10 mouse cellular contexts compared by ENCODE assay signal in the genomic region with DNA sequence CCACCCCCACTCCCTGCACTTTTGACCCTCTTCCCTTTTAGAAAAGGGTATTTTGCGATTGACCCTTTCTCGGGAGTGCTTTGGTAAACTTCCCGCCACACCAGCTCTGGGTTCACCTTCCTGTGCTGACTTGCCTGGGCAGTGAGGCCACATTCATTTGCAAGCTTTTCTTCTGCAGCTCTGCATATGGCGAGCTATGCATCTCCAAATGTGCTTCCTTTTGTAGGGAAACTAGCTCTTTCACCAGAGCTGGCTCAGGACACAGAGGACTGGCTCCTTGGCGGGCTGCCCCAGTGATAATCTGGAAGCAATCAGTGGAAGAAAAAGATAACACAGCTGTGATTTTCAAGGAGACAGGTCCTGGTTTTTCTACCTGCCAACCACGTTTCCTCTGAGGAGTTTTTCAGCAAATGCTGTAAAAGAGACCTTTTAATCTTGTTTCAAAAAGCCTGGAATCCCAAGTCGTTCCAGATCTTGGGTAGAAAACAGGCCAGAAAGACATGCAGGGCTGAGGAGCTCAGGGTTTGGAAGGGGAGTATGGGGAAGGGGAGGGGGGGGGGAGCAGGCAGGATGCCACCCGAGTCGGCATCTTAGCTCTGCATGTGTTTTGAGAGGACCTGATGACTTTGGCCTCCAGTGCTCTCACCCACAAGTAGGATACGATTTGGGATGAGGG.
DNase-seq lines count a peak whose midpoint lies in the region; ATAC-seq lines count a peak whose summit lies in the region.
"Had no signal": no experiment of that assay in that cellular context is flagged by ENCODE, and none has a peak within 500 bp of the region (broad histone marks: within the 10 kb centered on the region; RNA-seq: fewer than 3 reads in every experiment).

No protein-coding gene starts in this region.

- no peak overlapping the region for H3K9ac ChIP-seq in neural tube, embryonic 15.5 days (replicated peaks)
- H3K9ac ChIP-seq in neural tube, embryonic 12.5 days = no peak overlapping the region
- H3K9ac ChIP-seq: heart, embryonic 12.5 days had no signal

- H3K27me3 ChIP-seq in neural tube, embryonic 15.5 days (replicated peaks) = no peaks in the 10 kb centered on the region
- no peaks in the 10 kb centered on the region for H3K27me3 ChIP-seq in neural tube, embryonic 12.5 days (replicated peaks)
- H3K27me3 ChIP-seq: CH12.LX had no signal

- no peak overlapping the region for H3K27ac ChIP-seq in neural tube, embryonic 15.5 days (replicated peaks)
- H3K27ac ChIP-seq in neural tube, embryonic 12.5 days = no peak overlapping the region

- no peaks in the 10 kb centered on the region for H3K9me3 ChIP-seq in neural tube, embryonic 15.5 days (replicated peaks)
- H3K9me3 ChIP-seq in neural tube, embryonic 12.5 days = no peaks in the 10 kb centered on the region
- H3K9me3 ChIP-seq: heart, embryonic 12.5 days had no signal

- no peak overlapping the region for H3K4me2 ChIP-seq in neural tube, embryonic 15.5 days
- H3K4me2 ChIP-seq in neural tube, embryonic 12.5 days (replicated peaks) = peak overlapping the region; percentile 16; the same call in 1 of the 2 replicates
- H3K4me2 ChIP-seq: heart, embryonic 12.5 days had no signal

- no peak for DNase-seq in frontal cortex, postnatal 36 days (ENCODE audit: low spot score in 2 of 2)
- DNase-seq in neural tube, embryonic 10.5 days (ENCODE audit: extremely low spot score, low spot score) = peak; percentile 49
- DNase-seq in embryo, embryonic 9.5 days (ENCODE audit: extremely low spot score) = peak; percentile 59
- DNase-seq in spleen, adult 12 weeks (ENCODE audit: low spot score) = no peak

- no peak overlapping the region for H3K4me3 ChIP-seq in neural tube, embryonic 15.5 days (replicated peaks)
- H3K4me3 ChIP-seq in neural tube, embryonic 12.5 days = no peak overlapping the region
- H3K4me3 ChIP-seq: heart, embryonic 12.5 days had no signal

- no peaks in the 10 kb centered on the region for H3K36me3 ChIP-seq in neural tube, embryonic 15.5 days
- no peaks in the 10 kb centered on the region for H3K36me3 ChIP-seq in neural tube, embryonic 12.5 days
- H3K36me3 ChIP-seq: heart, embryonic 12.5 days had no signal

- 19% methylated on average over 10 of the region's 10 CpGs for WGBS in neural tube, embryonic 15.5 days
- 17% methylated on average over 10 of the region's 10 CpGs for WGBS in neural tube, embryonic 12.5 days

- peaks cover 12% of the 10 kb centered on the region for H3K4me1 ChIP-seq in neural tube, embryonic 15.5 days
- H3K4me1 ChIP-seq in neural tube, embryonic 12.5 days = peaks cover 10% of the 10 kb centered on the region

- peak; percentile 27; the same call in 1 of the 2 replicates for ATAC-seq in frontal cortex, adult (ENCODE audit: low TSS enrichment)
- no peak for ATAC-seq in neural tube, embryonic 15.5 days (ENCODE audit: low FRiP score)
- no peak for ATAC-seq in neural tube, embryonic 12.5 days (ENCODE audit: low FRiP score, low read depth)
- no peak for ATAC-seq in megakaryocyte-erythroid progenitor cell, adult 5-6 weeks (replicated peaks; ENCODE audit: low FRiP score, low TSS enrichment, poor library complexity, severe bottlenecking)

Comparison
In these comparisons a context has a peak if more than half of its experiments do, and no peak if none do; other contexts are left out.
1. DNase-seq: peak in neural tube, embryonic 10.5 days (single experiment) and embryo, embryonic 9.5 days (single experiment); none in frontal cortex, postnatal 36 days (0 of 2) and spleen, adult 12 weeks (single experiment).